Mouse (Mus musculus) adrenal gland, postnatal 4 days (tissue): ENCODE measurements at regions not wholly inside any gene's neighbourhood (a gene's known extent, or its start where the extent isn't known, plus 50 kb on each side); places are given as distances from the start of the nearest gene placed in this dataset.

Experiments used
- DNase-seq, 2 experiments: peaks; one replicate each; pipeline ENCODE4 v3.0.0; 2021 to 2022; ENCODE audit warnings: low spot score in 2 of 2, mixed read lengths in 2 of 2

- DNase-seq, result no peak
Measured at GRCm38 (mm10) chr11:18722770-18723169, 296.0 kb downstream of the Meis1 start.

GRCm38 (mm10) chr11:18715851-18716126 is 303.0 kb downstream of the Meis1 start:
- DNase-seq, result no peak

- no peak for DNase-seq
Measured at GRCm38 (mm10) chr11:18715050-18715850, 303.5 kb downstream of the Meis1 start.

DNA sequence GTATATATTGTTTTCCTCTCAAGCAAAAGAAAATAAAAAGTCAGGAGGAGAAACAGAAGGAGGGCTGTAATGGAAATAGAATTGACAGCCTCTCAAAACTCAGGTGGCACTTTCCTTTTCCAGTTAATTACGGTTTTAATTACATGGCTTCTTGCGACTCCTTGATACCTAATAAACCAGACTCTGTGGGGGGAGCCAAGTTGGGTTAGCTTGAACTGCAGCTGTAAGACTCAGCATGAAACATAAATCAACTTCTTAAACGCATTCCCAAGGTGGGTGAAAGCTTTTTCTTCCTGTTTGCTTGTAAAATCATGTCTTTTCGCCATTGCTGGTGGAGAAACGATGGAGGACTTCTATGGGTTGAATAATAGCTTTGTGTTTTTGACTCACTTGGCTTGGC is 304.4 kb downstream of the Meis1 start:
- no peak for DNase-seq

DNA sequence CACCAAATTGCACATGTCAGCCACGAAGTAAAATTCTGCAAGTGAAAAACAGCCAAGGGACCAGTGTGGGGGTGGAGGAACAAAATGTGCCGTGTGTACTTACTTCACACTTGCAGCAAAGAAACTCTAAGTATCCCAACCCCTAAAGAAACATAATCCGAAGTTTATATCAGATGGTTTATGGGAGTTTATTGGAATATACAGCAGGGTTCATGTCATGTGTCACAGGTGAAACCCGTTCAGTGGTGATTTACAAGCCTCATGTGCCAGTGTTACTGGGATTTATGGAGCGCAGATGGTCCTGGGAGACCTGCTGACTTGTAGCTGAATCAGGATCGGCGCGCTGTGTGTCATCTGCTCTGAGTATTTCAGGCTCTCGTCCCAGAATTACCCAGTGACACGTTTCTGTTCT is 306.1 kb downstream of the Meis1 start:
- DNase-seq, result no peak

DNA sequence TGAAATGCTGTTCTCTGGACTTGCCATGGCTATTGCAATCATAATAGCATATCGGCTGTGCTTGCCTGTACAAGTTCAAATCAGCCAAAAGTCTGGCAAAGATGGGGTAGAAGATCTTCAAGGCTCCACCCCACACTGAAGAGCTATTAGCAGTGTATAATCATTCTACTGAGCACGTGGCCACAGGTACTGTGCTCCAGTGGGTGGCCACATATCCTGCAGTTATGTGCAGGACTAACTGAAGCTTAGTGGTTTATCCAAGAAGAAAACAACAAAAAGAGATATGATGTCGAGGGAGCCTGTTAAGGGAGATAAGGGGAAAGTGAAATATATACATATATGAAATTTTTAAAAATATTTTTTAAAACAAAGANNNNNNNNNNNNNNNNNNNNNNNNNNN is 309.2 kb downstream of the Meis1 start:
- DNase-seq, result no peak

DNA sequence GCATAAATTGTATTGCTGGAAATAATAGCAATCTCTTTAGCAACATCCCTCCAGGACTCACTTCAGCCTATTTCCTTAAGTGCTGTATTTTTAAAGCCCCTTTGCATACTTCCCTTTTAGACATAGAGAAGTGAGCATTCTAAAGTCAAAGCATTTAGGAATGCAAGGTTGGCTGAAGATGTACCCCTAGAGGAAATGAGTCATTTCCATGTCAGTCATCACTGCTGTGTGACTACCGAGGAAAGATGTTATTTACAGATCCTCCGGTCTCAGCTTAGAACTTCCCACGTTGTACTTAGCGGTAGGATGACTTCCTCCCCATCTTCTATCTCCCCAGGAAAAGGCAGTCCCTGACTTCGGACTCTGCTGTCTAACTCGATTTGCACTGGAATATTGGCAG is 337.2 kb downstream of the Meis1 start:
- DNase-seq, result no peak

DNA sequence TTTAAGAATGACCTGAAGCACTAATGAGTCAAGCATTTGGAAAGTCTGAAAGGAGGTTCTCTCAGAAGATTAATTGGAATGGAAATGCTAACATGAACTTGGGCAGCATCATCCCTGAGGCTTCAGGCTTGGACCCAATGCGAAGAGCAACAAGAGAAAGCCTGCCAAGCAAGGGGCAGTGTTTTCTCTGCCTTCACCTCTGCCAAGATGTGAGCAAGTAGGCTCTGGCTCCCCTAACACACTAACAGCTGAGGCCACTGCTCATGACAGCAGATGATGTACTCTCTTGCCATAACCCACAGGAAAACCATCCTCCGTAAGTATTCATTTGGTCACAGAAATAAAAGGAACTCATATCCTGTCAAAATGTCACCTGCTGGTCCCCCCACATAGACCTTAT is 341.9 kb downstream of the Meis1 start:
- DNase-seq, result no peak

- DNase-seq, result no peak
Measured at GRCm38 (mm10) chr11:18670967-18671366, 347.8 kb downstream of the Meis1 start.

GRCm38 (mm10) chr11:18669322-18669721 is 349.5 kb downstream of the Meis1 start:
- no peak for DNase-seq

DNA sequence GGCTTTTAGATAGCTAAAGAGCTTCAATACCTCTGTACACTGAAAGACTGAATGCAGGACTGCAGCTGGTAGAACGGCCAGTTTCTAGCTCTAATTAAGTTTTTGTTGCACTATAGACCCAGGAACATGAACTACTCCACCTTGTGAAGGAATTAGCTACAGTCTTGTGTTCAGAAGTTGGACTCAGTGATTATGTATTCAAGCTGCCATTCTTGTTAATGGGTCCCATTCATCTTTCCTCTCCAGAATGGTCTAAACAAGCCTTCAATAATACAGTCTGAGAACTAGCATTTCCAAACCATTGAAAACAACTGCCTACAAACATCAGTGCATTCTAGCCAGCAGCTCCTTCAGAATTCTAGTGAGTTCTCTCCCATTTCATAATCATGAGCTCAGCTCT is 362.4 kb downstream of the Meis1 start:
- no peak for DNase-seq

DNA sequence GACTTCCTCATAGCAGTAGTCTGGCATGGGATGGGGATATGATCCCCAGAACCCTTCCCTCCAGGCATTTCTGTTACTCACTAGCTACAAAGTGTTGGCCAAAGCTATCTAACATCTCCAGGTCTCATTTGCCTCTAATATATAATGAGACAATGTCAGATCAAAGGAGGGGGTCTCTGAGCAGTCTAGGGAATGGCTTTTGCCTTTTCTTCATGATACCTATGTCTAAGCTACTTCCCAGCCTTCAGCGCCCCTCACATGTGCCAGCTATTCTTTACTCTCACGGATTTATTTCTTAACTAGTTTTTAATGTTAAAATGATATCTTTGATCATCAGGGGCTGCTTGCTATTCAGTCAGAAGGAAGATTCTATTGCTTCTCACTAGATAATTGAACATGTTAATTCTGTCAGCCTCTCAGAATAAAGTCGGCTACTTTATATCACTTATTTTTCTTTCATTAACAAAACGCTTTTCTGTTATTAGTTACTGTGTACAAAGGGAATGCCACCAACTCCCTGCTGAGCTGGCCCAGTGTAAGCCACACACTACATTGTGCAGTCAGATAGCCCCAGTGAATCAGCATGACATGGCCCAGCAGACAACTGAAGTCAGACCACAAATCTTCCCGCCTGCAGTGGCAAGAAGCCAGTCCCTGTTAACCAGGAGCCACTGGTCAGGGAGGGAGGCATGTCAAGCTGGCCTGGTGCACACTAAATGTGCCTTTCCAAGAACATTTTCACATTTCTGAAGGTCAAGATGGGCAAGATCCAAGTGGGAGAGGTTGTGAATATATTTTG is 386.6 kb downstream of the Meis1 start:
- DNase-seq, result no peak

- DNase-seq, result no peak
Measured at GRCm38 (mm10) chr11:18631570-18631969, 387.2 kb downstream of the Meis1 start.

GRCm38 (mm10) chr11:18621777-18622176 is 397.0 kb downstream of the Meis1 start:
- no peak for DNase-seq

- DNase-seq, result no peak
Measured at GRCm38 (mm10) chr11:18604836-18605235, 413.9 kb downstream of the Meis1 start.

GRCm38 (mm10) chr11:18601568-18602182 is 417.1 kb downstream of the Meis1 start:
- DNase-seq, result no peak

GRCm38 (mm10) chr11:18598349-18598748 is 420.4 kb downstream of the Meis1 start:
- DNase-seq, result no peak

GRCm38 (mm10) chr11:18596996-18597395 is 421.8 kb downstream of the Meis1 start:
- DNase-seq, result no peak

DNA sequence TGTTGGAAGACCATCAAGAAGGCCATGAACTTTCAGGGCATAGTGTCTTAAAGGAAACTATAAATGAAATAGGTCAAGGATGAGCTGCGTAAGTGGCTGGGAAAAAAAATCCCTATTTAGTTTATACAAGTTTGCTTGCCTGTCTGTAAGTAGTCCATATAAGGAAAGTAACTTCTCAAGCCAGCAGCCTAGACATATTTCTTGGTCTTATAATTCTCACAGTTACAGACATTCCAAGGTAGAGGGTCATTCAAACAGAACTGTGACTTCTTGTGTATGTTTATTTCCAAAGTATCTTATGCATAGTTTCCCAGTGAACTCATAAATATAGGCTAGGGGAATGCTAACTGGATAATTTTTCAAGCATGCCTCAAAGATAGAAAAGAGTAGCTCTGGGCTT is 428.3 kb downstream of the Meis1 start:
- DNase-seq, result no peak

DNA sequence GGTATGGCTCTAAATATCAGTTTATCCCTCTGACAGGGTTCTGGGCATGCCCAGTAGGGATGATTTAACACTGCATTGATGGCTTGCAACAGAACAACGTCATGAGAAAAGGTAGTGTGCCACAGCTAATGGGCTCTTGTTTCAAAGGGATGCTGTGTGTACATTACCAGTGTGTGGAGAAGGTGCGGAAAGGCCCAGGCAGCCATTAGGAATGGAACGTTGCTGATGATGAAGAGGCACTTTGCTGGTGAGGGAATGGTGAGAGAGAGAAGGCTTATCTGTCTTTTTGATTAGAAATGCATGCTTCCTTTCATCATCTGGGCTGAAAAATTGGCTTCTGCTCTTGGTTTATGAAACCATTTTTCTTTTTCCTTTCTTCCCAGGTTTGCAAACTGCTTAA is 432.3 kb downstream of the Meis1 start:
- DNase-seq, result no peak

DNA sequence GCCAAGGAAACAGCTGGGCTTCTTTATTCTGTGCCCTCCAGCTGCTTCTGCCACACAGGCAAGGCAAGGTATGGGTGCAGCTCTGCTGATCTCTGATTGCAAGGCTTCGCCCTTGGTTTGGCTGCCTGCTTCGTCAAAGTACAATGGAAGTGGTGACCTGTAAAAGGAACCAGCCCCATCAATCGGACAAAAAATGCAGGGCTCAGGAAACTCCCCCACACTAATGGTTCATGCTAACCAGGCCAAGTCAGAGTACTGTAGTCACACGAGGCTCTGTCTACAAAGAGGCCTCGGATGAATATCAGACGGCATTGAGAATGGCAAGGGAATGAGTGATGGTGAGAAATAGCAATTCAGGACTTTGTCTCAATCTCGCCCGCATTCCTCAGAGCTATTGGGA is 433.8 kb downstream of the Meis1 start:
- no peak for DNase-seq

GRCm38 (mm10) chr11:18582781-18583161 is 436.0 kb downstream of the Meis1 start:
- no peak for DNase-seq
